33 mouse cellular contexts compared by ENCODE assay signal in genomic region chrX:108620886-108621285, GRCm38 (mm10). TPM values are rescaled to one million over a fixed set of nuclear protein-coding genes. Genes with fewer than 3 reads are reported as not detected.
A peak's percentile ranks its signal among the peaks of the same experiment; 100 is the strongest.
DNase-seq lines count a peak whose midpoint lies in the region; ATAC-seq and TF ChIP-seq lines count a peak whose summit lies in the region.
"Had no signal": no experiment of that assay in that cellular context is flagged by ENCODE, and none has a peak within 500 bp of the region (broad histone marks: within the 10 kb centered on the region; RNA-seq: fewer than 3 reads in every experiment).

No protein-coding gene starts in this region.

- H3K4me1 ChIP-seq in forebrain, embryonic 14.5 days (ENCODE audit: control insufficient read depth, insufficient read depth, low read length): no peaks in the 10 kb centered on the region
- no peaks in the 10 kb centered on the region for H3K4me1 ChIP-seq in forebrain, embryonic 12.5 days
- H3K4me1 ChIP-seq in kidney, adult 2 months (ENCODE audit: control insufficient read depth, insufficient read depth, low read length): no peaks in the 10 kb centered on the region
- peaks cover 3% of the 10 kb centered on the region; the same call in 1 of the 2 replicates for H3K4me1 ChIP-seq in liver, adult 2 months (ENCODE audit: control insufficient read depth, insufficient read depth, low read length)
- no peaks in the 10 kb centered on the region for H3K4me1 ChIP-seq in liver, embryonic 11.5 days (replicated peaks; ENCODE audit: control insufficient read depth, insufficient read depth, low read length)
- H3K4me1 ChIP-seq in midbrain, postnatal 0 days (ENCODE audit: insufficient read depth, low read length): no peaks in the 10 kb centered on the region
- no peaks in the 10 kb centered on the region for H3K4me1 ChIP-seq in midbrain, embryonic 16.5 days (ENCODE audit: control insufficient read depth, insufficient read depth, low read length)
- H3K4me1 ChIP-seq: embryonic facial prominence, embryonic 13.5 days; embryonic facial prominence, embryonic 15.5 days; forebrain, embryonic 10.5 days; forebrain, embryonic 13.5 days had no signal

- H3K36me3 ChIP-seq in forebrain, embryonic 14.5 days (ENCODE audit: control insufficient read depth, insufficient read depth, low read length): no peaks in the 10 kb centered on the region
- H3K36me3 ChIP-seq in forebrain, embryonic 12.5 days (replicated peaks): no peaks in the 10 kb centered on the region
- no peaks in the 10 kb centered on the region for H3K36me3 ChIP-seq in kidney, adult 2 months (ENCODE audit: control insufficient read depth, insufficient read depth, low read length)
- no peaks in the 10 kb centered on the region for H3K36me3 ChIP-seq in liver, adult 2 months (ENCODE audit: control insufficient read depth, insufficient read depth, low read length)
- H3K36me3 ChIP-seq in liver, embryonic 11.5 days (ENCODE audit: control insufficient read depth, insufficient read depth, low read length): no peaks in the 10 kb centered on the region
- no peaks in the 10 kb centered on the region for H3K36me3 ChIP-seq in midbrain, postnatal 0 days (ENCODE audit: insufficient read depth, low read length)
- H3K36me3 ChIP-seq in midbrain, embryonic 16.5 days (ENCODE audit: control insufficient read depth, insufficient read depth, low read length): no peaks in the 10 kb centered on the region
- H3K36me3 ChIP-seq: embryonic facial prominence, embryonic 13.5 days; embryonic facial prominence, embryonic 15.5 days; forebrain, embryonic 10.5 days; G1E had no signal

- DNase-seq in forebrain, embryonic 14.5 days (ENCODE audit: low spot score): peak; percentile 16
- DNase-seq in kidney, adult 2 months: peak; percentile 57
- no peak for DNase-seq in kidney, postnatal 25 days
- peak; percentile 9 for DNase-seq in liver, adult 2 months (ENCODE audit: extremely low read depth, low read depth, low spot score)
- DNase-seq in liver, embryonic 11.5 days (ENCODE audit: low spot score): no peak
- peak; percentile 6 for DNase-seq in midbrain, postnatal 0 days (ENCODE audit: low spot score)
- DNase-seq: adrenal gland, adult 8-10 months; adrenal gland, postnatal 14 days; adrenal gland, postnatal 36 days; B cell, adult 2 months; cerebellum, adult 11 months; cerebellum, adult 18-20 months; cerebellum, adult 8-10 months; cerebellum, adult 9-11 months; cerebellum, postnatal 14 days; cerebellum, postnatal 36 days; embryo, embryonic 11 days had no signal

- H3K4me2 ChIP-seq in forebrain, embryonic 14.5 days (ENCODE audit: low read length): no peak overlapping the region
- H3K4me2 ChIP-seq in forebrain, embryonic 12.5 days: no peak overlapping the region
- no peak overlapping the region for H3K4me2 ChIP-seq in liver, embryonic 11.5 days
- no peak overlapping the region for H3K4me2 ChIP-seq in midbrain, postnatal 0 days (ENCODE audit: low read depth, low read length, poor library complexity, severe bottlenecking)
- no peak overlapping the region for H3K4me2 ChIP-seq in midbrain, embryonic 16.5 days (ENCODE audit: low read length)
- H3K4me2 ChIP-seq: embryonic facial prominence, embryonic 13.5 days; embryonic facial prominence, embryonic 15.5 days; forebrain, embryonic 13.5 days had no signal

- ATAC-seq in forebrain, embryonic 14.5 days: no peak
- ATAC-seq in forebrain, embryonic 12.5 days (ENCODE audit: low FRiP score): no peak
- ATAC-seq in liver, embryonic 11.5 days (replicated peaks; ENCODE audit: low FRiP score): no peak
- ATAC-seq in midbrain, postnatal 0 days (ENCODE audit: low FRiP score): no peak
- ATAC-seq in midbrain, embryonic 16.5 days: no peak
- ATAC-seq: activated CD4-positive, CD25-positive, alpha-beta regulatory T cell, adult 4 months; CD4-positive, CD25-positive, alpha-beta regulatory T cell, adult 4 months; forebrain, embryonic 13.5 days; forebrain, embryonic 16.5 days; Patski had no signal

- H3K4me3 ChIP-seq in forebrain, embryonic 14.5 days (ENCODE audit: low read depth, low read length): no peak overlapping the region
- no peak overlapping the region for H3K4me3 ChIP-seq in forebrain, embryonic 12.5 days (replicated peaks)
- H3K4me3 ChIP-seq in kidney, adult 2 months (ENCODE audit: insufficient read depth, low read depth, low read length): no peak overlapping the region
- H3K4me3 ChIP-seq in liver, adult 2 months (ENCODE audit: insufficient read depth, low read depth, low read length): no peak overlapping the region
- no peak overlapping the region for H3K4me3 ChIP-seq in liver, embryonic 11.5 days (ENCODE audit: low read depth, low read length)
- no peak overlapping the region for H3K4me3 ChIP-seq in midbrain, postnatal 0 days (ENCODE audit: low read depth, low read length)
- no peak overlapping the region for H3K4me3 ChIP-seq in midbrain, embryonic 16.5 days (ENCODE audit: low read depth, low read length)
- H3K4me3 ChIP-seq: embryonic facial prominence, embryonic 13.5 days; embryonic facial prominence, embryonic 15.5 days; erythroblast, embryonic 14.5 days; forebrain, embryonic 10.5 days; forebrain, embryonic 13.5 days had no signal

- H3K79me2 ChIP-seq in liver, adult 2 months (ENCODE audit: control insufficient read depth, insufficient read depth, low read length): no peaks in the 10 kb centered on the region

- no peaks in the 10 kb centered on the region for H3K27me3 ChIP-seq in forebrain, embryonic 14.5 days (replicated peaks; ENCODE audit: control insufficient read depth, insufficient read depth, low read length)
- no peaks in the 10 kb centered on the region for H3K27me3 ChIP-seq in forebrain, embryonic 12.5 days
- no peaks in the 10 kb centered on the region for H3K27me3 ChIP-seq in kidney, adult 2 months (replicated peaks; ENCODE audit: control insufficient read depth, insufficient read depth, low read length)
- no peaks in the 10 kb centered on the region for H3K27me3 ChIP-seq in liver, adult 2 months (ENCODE audit: control insufficient read depth, insufficient read depth, low read length)
- no peaks in the 10 kb centered on the region for H3K27me3 ChIP-seq in liver, embryonic 11.5 days (replicated peaks; ENCODE audit: control insufficient read depth, insufficient read depth, low read length)
- H3K27me3 ChIP-seq in midbrain, postnatal 0 days (ENCODE audit: insufficient read depth, low read length): no peaks in the 10 kb centered on the region
- H3K27me3 ChIP-seq in midbrain, embryonic 16.5 days (ENCODE audit: control insufficient read depth, insufficient read depth, low read depth, low read length): no peaks in the 10 kb centered on the region
- H3K27me3 ChIP-seq: CH12.LX; embryonic facial prominence, embryonic 13.5 days; embryonic facial prominence, embryonic 15.5 days; forebrain, embryonic 13.5 days had no signal

- TF ChIP-seq CTCF in kidney, adult 2 months (conservative IDR thresholded peaks at IDR 0.05; ENCODE audit: insufficient read depth, insufficient read length, low read depth, low read length): no peak
- no peak for TF ChIP-seq CTCF in liver, adult 2 months (IDR thresholded peaks at IDR 0.05; ENCODE audit: low read depth, low read length)
- no peak for TF ChIP-seq CTCF in midbrain, postnatal 0 days (IDR thresholded peaks at IDR 0.05)

- no peak for TF ChIP-seq POLR2A in kidney, adult 2 months (IDR thresholded peaks at IDR 0.05; ENCODE audit: low read depth, low read length)
- TF ChIP-seq POLR2A in liver, adult 2 months (IDR thresholded peaks at IDR 0.05; ENCODE audit: extremely low read depth, insufficient read depth, low read length): no peak

- no peak overlapping the region for H3K9ac ChIP-seq in forebrain, embryonic 14.5 days (ENCODE audit: low read length)
- H3K9ac ChIP-seq in forebrain, embryonic 12.5 days: no peak overlapping the region
- no peak overlapping the region for H3K9ac ChIP-seq in liver, adult 2 months (ENCODE audit: low read depth, low read length)
- no peak overlapping the region for H3K9ac ChIP-seq in liver, embryonic 11.5 days (ENCODE audit: low read depth, low read length)
- H3K9ac ChIP-seq in midbrain, postnatal 0 days (replicated peaks; ENCODE audit: low read length, poor library complexity, severe bottlenecking): no peak overlapping the region
- no peak overlapping the region for H3K9ac ChIP-seq in midbrain, embryonic 16.5 days (ENCODE audit: low read depth, low read length)
- H3K9ac ChIP-seq: embryonic facial prominence, embryonic 13.5 days; embryonic facial prominence, embryonic 15.5 days; forebrain, embryonic 13.5 days had no signal

- H3K27ac ChIP-seq in forebrain, embryonic 14.5 days (ENCODE audit: low read depth, low read length): no peak overlapping the region
- H3K27ac ChIP-seq in forebrain, embryonic 12.5 days: no peak overlapping the region
- H3K27ac ChIP-seq in kidney, adult 2 months (ENCODE audit: insufficient read depth, low read depth, low read length): no peak overlapping the region
- no peak overlapping the region for H3K27ac ChIP-seq in liver, adult 2 months (replicated peaks; ENCODE audit: insufficient read depth, low read depth, low read length)
- no peak overlapping the region for H3K27ac ChIP-seq in liver, embryonic 11.5 days (ENCODE audit: low read depth, low read length)
- H3K27ac ChIP-seq in midbrain, postnatal 0 days (ENCODE audit: low read depth, low read length): no peak overlapping the region
- H3K27ac ChIP-seq in midbrain, embryonic 16.5 days (ENCODE audit: low read length): no peak overlapping the region
- H3K27ac ChIP-seq: embryonic facial prominence, embryonic 13.5 days; embryonic facial prominence, embryonic 15.5 days; forebrain, embryonic 10.5 days; forebrain, embryonic 13.5 days had no signal

- H3K9me3 ChIP-seq in forebrain, embryonic 14.5 days (replicated peaks; ENCODE audit: control insufficient read depth, low read length): no peaks in the 10 kb centered on the region
- no peaks in the 10 kb centered on the region for H3K9me3 ChIP-seq in forebrain, embryonic 12.5 days
- H3K9me3 ChIP-seq in liver, embryonic 11.5 days (ENCODE audit: control insufficient read depth, low read length): no peaks in the 10 kb centered on the region
- H3K9me3 ChIP-seq in midbrain, postnatal 0 days (ENCODE audit: low read length): no peaks in the 10 kb centered on the region
- no peaks in the 10 kb centered on the region for H3K9me3 ChIP-seq in midbrain, embryonic 16.5 days (replicated peaks; ENCODE audit: control insufficient read depth, low read length, poor library complexity, severe bottlenecking)
- H3K9me3 ChIP-seq: embryonic facial prominence, embryonic 13.5 days; embryonic facial prominence, embryonic 15.5 days; forebrain, embryonic 10.5 days; forebrain, embryonic 13.5 days; G1E had no signal

- WGBS in forebrain, embryonic 14.5 days: 56% methylated on average over 1 of the region's 1 CpGs
- WGBS in forebrain, embryonic 12.5 days: 79% methylated on average over 1 of the region's 1 CpGs
- 30% methylated on average over 1 of the region's 1 CpGs for WGBS in kidney, adult 2 months
- 26% methylated on average over 1 of the region's 1 CpGs for WGBS in liver, adult 2 months
- WGBS in liver, embryonic 11.5 days: 81% methylated on average over 1 of the region's 1 CpGs
- WGBS in midbrain, postnatal 0 days: 86% methylated on average over 1 of the region's 1 CpGs
- 76% methylated on average over 1 of the region's 1 CpGs for WGBS in midbrain, embryonic 16.5 days

RNA-seq across cellular contexts. Expression of gene Gm379, which starts 43.8 kb away (rescaled TPM):
- polyA plus RNA-seq in forebrain, embryonic 14.5 days (2014; fragmentation: Nextera tagmentation; extraction: Ambion mirVana): not detected in 2 replicates
- not detected in 2 replicates for polyA plus RNA-seq in forebrain, embryonic 12.5 days (2016; fragmentation: Nextera tagmentation; extraction: Ambion mirVana)
- polyA plus RNA-seq in kidney, adult 2 months (2012; rRNA removed): not detected in 2 replicates
- total RNA-seq in liver, adult 2 months (2014; rRNA removed): 1.9 and 3.6 TPM in 2 replicates
- polyA plus RNA-seq in liver, adult 2 months (2012; rRNA removed): 0.35 and 0.54 TPM in 2 replicates
- not detected in 2 replicates for polyA plus RNA-seq in liver, embryonic 11.5 days (2014; fragmentation: Nextera tagmentation; extraction: Ambion mirVana)
- not detected in 2 replicates for total RNA-seq in midbrain, postnatal 0 days (2014; rRNA removed)
- polyA plus RNA-seq in midbrain, postnatal 0 days (2015; fragmentation: Nextera tagmentation; extraction: Ambion mirVana): not detected in 2 replicates
- polyA plus RNA-seq in midbrain, embryonic 16.5 days (2015; fragmentation: Nextera tagmentation; extraction: Ambion mirVana): not detected in 2 replicates
- total RNA-seq: adrenal gland, adult 18-20 months; adrenal gland, adult 8-10 months; adrenal gland, postnatal 14 days; adrenal gland, postnatal 36 days; CH12.LX; common myeloid progenitor, adult 5-6 weeks; G1E had no signal
- polyA plus RNA-seq: activated CD4-positive, CD25-positive, alpha-beta regulatory T cell, adult 4 months; CD4-positive, CD25-positive, alpha-beta regulatory T cell, adult 4 months; embryonic facial prominence, embryonic 11.5 days; embryonic facial prominence, embryonic 13.5 days; embryonic facial prominence, embryonic 15.5 days; erythroblast, embryonic 14.5 days; forebrain, embryonic 10.5 days; forebrain, embryonic 13.5 days; forebrain, embryonic 16.5 days; G1E; Patski had no signal

Comparison
In these comparisons a context has a peak if more than half of its experiments do, and no peak if none do; other contexts are left out.
1. DNase-seq: peak in forebrain, embryonic 14.5 days (single experiment), kidney, adult 2 months (single experiment), liver, adult 2 months (single experiment) and midbrain, postnatal 0 days (single experiment); none in kidney, postnatal 25 days (0 of 2) and liver, embryonic 11.5 days (single experiment).